8 mouse cellular contexts compared by ENCODE assay signal in the genomic region with DNA sequence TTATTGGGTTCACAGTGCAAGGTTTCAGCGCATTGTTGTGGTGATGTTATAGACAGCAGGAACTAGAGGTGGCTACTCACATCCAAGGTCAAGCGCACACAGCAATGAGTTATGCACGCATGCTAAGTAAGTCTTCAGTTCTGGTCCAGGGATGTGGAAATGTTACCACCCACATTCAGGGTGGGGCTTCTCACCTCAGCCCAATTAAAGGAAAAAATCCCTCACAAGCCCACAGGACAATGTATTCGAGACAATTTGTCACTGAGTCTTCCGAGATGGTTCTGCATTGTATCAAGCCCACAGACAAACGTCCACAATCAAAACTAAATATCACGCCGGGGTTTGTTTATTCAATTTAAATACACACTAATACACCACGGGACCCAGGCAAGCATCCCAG. TPM values are rescaled to one million over a fixed set of nuclear protein-coding genes. Genes with fewer than 3 reads are reported as not detected.
DNase-seq lines count a peak whose midpoint lies in the region; ATAC-seq and TF ChIP-seq lines count a peak whose summit lies in the region.

No protein-coding gene starts in this region.

- no peak for TF ChIP-seq EP300 in lung, postnatal 0 days (IDR thresholded peaks at IDR 0.05)

- 70% methylated on average over 9 of the region's 9 CpGs for WGBS in hindbrain, postnatal 0 days
- 51% methylated on average over 9 of the region's 9 CpGs for WGBS in lung, postnatal 0 days

- no peaks in the 10 kb centered on the region for H3K27me3 ChIP-seq in hindbrain, postnatal 0 days (ENCODE audit: insufficient read depth, low read length)
- H3K27me3 ChIP-seq in lung, postnatal 0 days (replicated peaks; ENCODE audit: insufficient read depth, low read length) = no peaks in the 10 kb centered on the region

- H3K4me2 ChIP-seq in hindbrain, postnatal 0 days (ENCODE audit: low read depth, low read length) = peak overlapping the region; percentile 66
- H3K4me2 ChIP-seq in lung, postnatal 0 days (replicated peaks; ENCODE audit: low read depth, low read length) = peak overlapping the region; percentile 60

- no peaks in the 10 kb centered on the region for H3K9me3 ChIP-seq in hindbrain, postnatal 0 days (ENCODE audit: low read length)
- no peaks in the 10 kb centered on the region for H3K9me3 ChIP-seq in lung, postnatal 0 days (ENCODE audit: low read length)

- peak overlapping the region; percentile 82; the same call in 1 of the 2 replicates for H3K27ac ChIP-seq in cortical plate, adult 2 months (ENCODE audit: insufficient read depth, low read length)
- peak overlapping the region; percentile 89; the same call in 1 of the 2 replicates for H3K27ac ChIP-seq in hindbrain, postnatal 0 days
- H3K27ac ChIP-seq in lung, postnatal 0 days (ENCODE audit: low read length) = peak overlapping the region; percentile 94

- ATAC-seq in cerebellum, adult (ENCODE audit: insufficient number of reproducible peaks, low FRiP score, low TSS enrichment) = peak; percentile 54
- ATAC-seq in hindbrain, postnatal 0 days = peak; percentile 1; the same call in 1 of the 2 replicates
- ATAC-seq in lung, postnatal 0 days = no peak

- peak overlapping the region; percentile 86; the same call in 1 of the 2 replicates for H3K4me3 ChIP-seq in cortical plate, adult 2 months (ENCODE audit: insufficient read depth, low read length)
- H3K4me3 ChIP-seq in hindbrain, postnatal 0 days (ENCODE audit: low read length) = peak overlapping the region; percentile 92
- peak overlapping the region; percentile 82 for H3K4me3 ChIP-seq in lung, postnatal 0 days (ENCODE audit: low read depth, low read length)

- H3K9ac ChIP-seq in hindbrain, postnatal 0 days (replicated peaks; ENCODE audit: low read length) = peak overlapping the region; percentile 90; the same call in 1 of the 2 replicates
- no peak overlapping the region for H3K9ac ChIP-seq in lung, postnatal 0 days (replicated peaks; ENCODE audit: low read depth)

- no peaks in the 10 kb centered on the region for H3K36me3 ChIP-seq in hindbrain, postnatal 0 days (ENCODE audit: insufficient read depth, low read length)
- no peaks in the 10 kb centered on the region for H3K36me3 ChIP-seq in lung, postnatal 0 days (ENCODE audit: insufficient read depth, low read length)

- TF ChIP-seq CTCF in cortical plate, adult 2 months (IDR thresholded peaks at IDR 0.05; ENCODE audit: extremely low read depth, insufficient read depth, low read length) = no peak
- no peak for TF ChIP-seq CTCF in hindbrain, postnatal 0 days (IDR thresholded peaks at IDR 0.05; ENCODE audit: low read depth)
- TF ChIP-seq CTCF in lung, postnatal 0 days (IDR thresholded peaks at IDR 0.05) = no peak

- no peak for TF ChIP-seq POLR2A in cortical plate, adult 2 months (IDR thresholded peaks at IDR 0.05; ENCODE audit: extremely low read depth, insufficient read depth, low read length)

- no peak for DNase-seq in cerebellum, adult 9-10 months
- peak; percentile 18 for DNase-seq in 3T3-L1 (ENCODE audit: low read depth, low spot score)
- no peak for DNase-seq in hindbrain, postnatal 0 days (ENCODE audit: low spot score)
- peak; percentile 24 for DNase-seq in lung, postnatal 0 days (ENCODE audit: low spot score)
- DNase-seq in right cerebral cortex, adult 18-20 months = no peak
- no peak for DNase-seq in embryo, embryonic 10.5 days (ENCODE audit: low spot score)

- H3K4me1 ChIP-seq in cortical plate, adult 2 months (ENCODE audit: control insufficient read depth, insufficient read depth, low read length) = peaks cover 9% of the 10 kb centered on the region
- no peaks in the 10 kb centered on the region for H3K4me1 ChIP-seq in hindbrain, postnatal 0 days (ENCODE audit: insufficient read depth, low read length)
- H3K4me1 ChIP-seq in lung, postnatal 0 days (ENCODE audit: insufficient read depth, low read depth, low read length) = peaks cover 5% of the 10 kb centered on the region; the same call in 1 of the 2 replicates

RNA-seq across cellular contexts. Expression of a gene that starts 0.7 kb away (rescaled TPM):
- 101 and 105 TPM in 2 replicates for polyA plus RNA-seq in cortical plate, adult 2 months (2012; rRNA removed)
- total RNA-seq in hindbrain, postnatal 0 days (2014; rRNA removed) = 31.0 and 42.0 TPM in 2 replicates
- 51.9 and 57.0 TPM in 2 replicates for polyA plus RNA-seq in hindbrain, postnatal 0 days (2015; fragmentation: Nextera tagmentation; extraction: Ambion mirVana)
- 45.0 and 51.6 TPM in 2 replicates for polyA plus RNA-seq in lung, postnatal 0 days (2015; fragmentation: Nextera tagmentation; extraction: Ambion mirVana)

Comparison
In these comparisons a context has a peak if more than half of its experiments do, and no peak if none do; other contexts are left out.
1. DNase-seq: peak in 3T3-L1 (single experiment) and lung, postnatal 0 days (single experiment); none in cerebellum, adult 9-10 months (single experiment), hindbrain, postnatal 0 days (single experiment), right cerebral cortex, adult 18-20 months (single experiment) and embryo, embryonic 10.5 days (single experiment).
2. Peak in every context shown above with its lines, with median percentiles within 50 percentile points of each other: H3K27ac ChIP-seq and H3K4me3 ChIP-seq.